Mouse (Mus musculus) myocyte (in vitro differentiated cells): ENCODE data around the gene Bckdk. TPM values are rescaled to one million over a fixed set of nuclear protein-coding genes. Genes with fewer than 3 reads are reported as not detected.

Experiments
- H3K27me3 ChIP-seq: one replicate; pipeline ENCODE4 v1.6.1; 2011; ENCODE audit not compliant: control insufficient read depth, insufficient read depth, insufficient read length
- H3K36me3 ChIP-seq: one replicate; pipeline ENCODE4 v1.6.1; 2011; ENCODE audit not compliant: control insufficient read depth, insufficient read depth
- H3K4me2 ChIP-seq: one replicate; pipeline ENCODE4 v1.6.1; 2011; ENCODE audit warnings: low read depth, control low read depth
- H3K4me3 ChIP-seq: one replicate; pipeline ENCODE4 v1.5.1; 2011; ENCODE audit warnings: mild to moderate bottlenecking, control low read depth, moderate library complexity
- H3K79me2 ChIP-seq: one replicate; pipeline ENCODE4 v1.6.1; 2011; ENCODE audit not compliant: control insufficient read depth, insufficient read depth
- H3ac ChIP-seq: one replicate; pipeline ENCODE4 v1.6.1; 2011; ENCODE audit not compliant: control insufficient read depth, insufficient read length
- CEBPB ChIP-seq: IDR thresholded peaks from 2 replicates; pipeline ENCODE4 v1.6.1; 2011; ENCODE audit warnings: mild to moderate bottlenecking, moderate library complexity; ENCODE audit not compliant: poor library complexity, insufficient read depth, severe bottlenecking
- MAX ChIP-seq: IDR thresholded peaks from one replicate; pipeline ENCODE4 v1.6.1; 2011; ENCODE audit warnings: low read depth, mild to moderate bottlenecking, control low read depth
- MYOD1 ChIP-seq, 3 experiments: IDR thresholded peaks; one replicate each; pipeline ENCODE4 v1.6.1; 2011; ENCODE audit warnings: control low read depth in 2 of 3, low read depth in 2 of 3, mild to moderate bottlenecking in 2 of 3, moderate library complexity in 1 of 3; ENCODE audit not compliant: insufficient read length in 2 of 3, control insufficient read depth in 1 of 3
- MYOG ChIP-seq, 3 experiments: IDR thresholded peaks; one replicate each; pipeline ENCODE4 v1.6.1; 2011; ENCODE audit warnings: control low read depth in 2 of 3, low read depth in 2 of 3, mild to moderate bottlenecking in 2 of 3; ENCODE audit not compliant: insufficient read length in 2 of 3, control insufficient read depth in 1 of 3, insufficient read depth in 1 of 3
- POLR2A ChIP-seq: IDR thresholded peaks from one replicate; pipeline ENCODE4 v1.6.1; 2011; ENCODE audit warnings: low read depth, mild to moderate bottlenecking, control low read depth, moderate library complexity; ENCODE audit not compliant: insufficient read length
- POLR2AphosphoS2 ChIP-seq: IDR thresholded peaks from one replicate; pipeline ENCODE4 v1.6.1; 2011; ENCODE audit warnings: low read depth, control low read depth; ENCODE audit not compliant: insufficient read length
- REST ChIP-seq: IDR thresholded peaks from one replicate; pipeline ENCODE4 v1.6.1; 2011; ENCODE audit warnings: mild to moderate bottlenecking, control low read depth, moderate library complexity; ENCODE audit not compliant: insufficient read depth, insufficient read length
- SRF ChIP-seq: IDR thresholded peaks from one replicate; pipeline ENCODE4 v1.6.1; 2011; ENCODE audit warnings: low read depth; ENCODE audit not compliant: control insufficient read depth, insufficient read length
- TCF12 ChIP-seq: IDR thresholded peaks from one replicate; pipeline ENCODE4 v1.6.1; 2011; ENCODE audit warnings: mild to moderate bottlenecking, control low read depth; ENCODE audit not compliant: poor library complexity, insufficient read depth, severe bottlenecking
- TCF3 ChIP-seq: IDR thresholded peaks from one replicate; pipeline ENCODE4 v1.6.1; 2011; ENCODE audit warnings: low read depth, control low read depth; ENCODE audit not compliant: insufficient read length
- USF1 ChIP-seq: IDR thresholded peaks from one replicate; pipeline ENCODE4 v1.6.1; 2011; ENCODE audit warnings: low read depth, mild to moderate bottlenecking, control low read depth, moderate library complexity
- polyA plus RNA-seq: library from polyadenylated mRNA; unstranded; fragments of >200 nt; fragmentation: generic; extraction: Trizol; gene quantifications from one replicate; pipeline ENCODE4 v1.2.1, GENCODE M21; 2012; ENCODE audit warnings: missing spikeins

Bckdk gene
- polyA plus RNA-seq, 1 experiment = 53.2 TPM

GRCm38 (mm10) chr7:127869149-127869810 is 34.6 kb upstream of the Bckdk start:
- Histone ChIP-seq H3K4me2 (peak overlapping the region; percentile 35), H3K4me3 (no peak overlapping the region), H3K27me3 (no peaks in the 10 kb centered on the region), H3ac (no peak overlapping the region), H3K36me3 (peaks cover 18% of the 10 kb centered on the region), H3K79me2 (peaks cover 41% of the 10 kb centered on the region)
- peak in 2 of 3 experiments; percentile 52 to 96 for TF ChIP-seq MYOG (IDR thresholded peaks at IDR 0.05; ENCODE audit: control insufficient read depth in 1 of 3, insufficient read depth in 1 of 3, insufficient read length in 2 of 3, low read depth in 2 of 3)
- peak; percentile 66 to 84 (median 80) for TF ChIP-seq MYOD1 (IDR thresholded peaks at IDR 0.05; ENCODE audit: control insufficient read depth in 1 of 3, insufficient read length in 2 of 3, low read depth in 2 of 3)
- peak; percentile 74 for TF ChIP-seq TCF12
- no peak for TF ChIP-seq USF1

- TF ChIP-seq TCF12 = no peak
- TF ChIP-seq CEBPB = no peak
- no peak for TF ChIP-seq POLR2AphosphoS2
- TF ChIP-seq TCF3 = no peak
- TF ChIP-seq MYOG (IDR thresholded peaks at IDR 0.05; ENCODE audit: control insufficient read depth in 1 of 3, insufficient read depth in 1 of 3, insufficient read length in 2 of 3, low read depth in 2 of 3) = no peak
- no peak for TF ChIP-seq MYOD1 (IDR thresholded peaks at IDR 0.05; ENCODE audit: control insufficient read depth in 1 of 3, insufficient read length in 2 of 3, low read depth in 2 of 3)
- TF ChIP-seq MAX = no peak
- no peak for TF ChIP-seq REST
- Histone ChIP-seq H3ac (no peak overlapping the region), H3K4me3 (no peak overlapping the region), H3K36me3 (peaks cover 15% of the 10 kb centered on the region), H3K79me2 (peaks cover 51% of the 10 kb centered on the region), H3K4me2 (peak overlapping the region; percentile 27), H3K27me3 (no peaks in the 10 kb centered on the region)
These were observed 33.6 kb upstream of the Bckdk start for GRCm38 (mm10) chr7:127870136-127870821.

- peak overlapping the region; percentile 98 for H3K4me3 ChIP-seq
- H3K79me2 ChIP-seq = peaks cover 77% of the 10 kb centered on the region
- H3K27me3 ChIP-seq = no peaks in the 10 kb centered on the region
- H3K36me3 ChIP-seq = peaks cover 7% of the 10 kb centered on the region
- TF ChIP-seq MYOG (IDR thresholded peaks at IDR 0.05; ENCODE audit: control insufficient read depth in 1 of 3, insufficient read depth in 1 of 3, insufficient read length in 2 of 3, low read depth in 2 of 3) (no peak), MAX (no peak), TCF12 (no peak), SRF (no peak), POLR2A (no peak), TCF3 (no peak)
- peak overlapping the region; percentile 83 for H3ac ChIP-seq
- peak overlapping the region; percentile 84 for H3K4me2 ChIP-seq
These were observed 28.9 kb upstream of the Bckdk start for GRCm38 (mm10) chr7:127874812-127875626.

GRCm38 (mm10) chr7:127875627-127876001 is 28.3 kb upstream of the Bckdk start:
- TF ChIP-seq MYOD1 (IDR thresholded peaks at IDR 0.05; ENCODE audit: control insufficient read depth in 1 of 3, insufficient read length in 2 of 3, low read depth in 2 of 3) = peak in 1 of 3 experiments; percentile 15
- TF ChIP-seq SRF = peak; percentile 21
- no peak for TF ChIP-seq POLR2AphosphoS2
- TF ChIP-seq MYOG (IDR thresholded peaks at IDR 0.05; ENCODE audit: control insufficient read depth in 1 of 3, insufficient read depth in 1 of 3, insufficient read length in 2 of 3, low read depth in 2 of 3) = peak in 2 of 3 experiments; percentile 2 to 18
- TF ChIP-seq USF1 = no peak
- peak overlapping the region; percentile 98 for H3K4me3 ChIP-seq
- peaks cover 10% of the 10 kb centered on the region for H3K36me3 ChIP-seq
- peak overlapping the region; percentile 84 for H3K4me2 ChIP-seq
- H3ac ChIP-seq = peak overlapping the region; percentile 83
- no peaks in the 10 kb centered on the region for H3K27me3 ChIP-seq
- peaks cover 77% of the 10 kb centered on the region for H3K79me2 ChIP-seq

- Histone ChIP-seq H3K27me3 (no peaks in the 10 kb centered on the region), H3K4me2 (peak within 1 kb of the TSS; percentile 84), H3ac (peak within 1 kb of the TSS; percentile 83), H3K79me2 (peaks cover 75% of the 10 kb centered on the region), H3K36me3 (peaks cover 10% of the 10 kb centered on the region), H3K4me3 (peak within 1 kb of the TSS; percentile 98)
- TF ChIP-seq POLR2AphosphoS2 = no peak
- no peak for TF ChIP-seq MAX
- no peak for TF ChIP-seq MYOD1 (IDR thresholded peaks at IDR 0.05; ENCODE audit: control insufficient read depth in 1 of 3, insufficient read length in 2 of 3, low read depth in 2 of 3)
- TF ChIP-seq REST = no peak
- no peak for TF ChIP-seq MYOG (IDR thresholded peaks at IDR 0.05; ENCODE audit: control insufficient read depth in 1 of 3, insufficient read depth in 1 of 3, insufficient read length in 2 of 3, low read depth in 2 of 3)
- TF ChIP-seq USF1 = no peak
- TF ChIP-seq TCF3 = no peak
These were observed 27.8 kb upstream of the Bckdk start, which contains the start of gene Zfp646 for GRCm38 (mm10) chr7:127876041-127876466. Gene Zfp646, plus strand, starts transcription at chr7:127876221.
